Mouse (Mus musculus) thymus, postnatal 10 days (tissue): ENCODE results near the gene Gm20547.
A peak's percentile ranks its signal among the peaks of the same experiment; 100 is the strongest.

Experiments used
- DNase-seq, 2 experiments: peaks; one replicate each; pipeline ENCODE4 v3.0.0; 2021; ENCODE audit warnings: low spot score in 2 of 2

Gene Gm20547

DNA sequence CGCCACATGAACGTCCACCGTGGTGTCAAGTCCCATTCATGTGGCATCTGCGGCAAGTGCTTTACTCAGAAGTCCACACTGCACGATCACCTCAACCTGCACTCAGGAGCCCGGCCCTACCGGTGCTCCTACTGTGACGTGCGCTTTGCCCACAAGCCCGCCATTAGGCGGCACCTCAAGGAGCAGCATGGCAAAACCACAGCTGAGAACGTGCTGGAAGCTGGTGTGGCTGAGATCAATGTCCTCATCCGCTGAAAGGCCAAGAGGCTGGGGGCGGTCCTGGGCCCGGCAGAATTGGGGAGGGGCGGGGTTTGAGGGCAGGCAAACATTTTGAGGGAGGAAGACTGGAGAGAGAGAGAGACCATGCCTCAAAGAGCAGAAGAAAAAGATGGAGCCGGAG lies 14.5 kb upstream of the Gm20547 start:
- DNase-seq = peak in 1 of 2 experiments; percentile 14

GRCm38 (mm10) chr17:34895724-34896123 lies 13.9 kb upstream of the Gm20547 start:
- peak in 1 of 2 experiments; percentile 14 for DNase-seq

GRCm38 (mm10) chr17:34894801-34895530 lies 13.1 kb upstream of the Gm20547 start:
- peak; percentile 37 to 54 for DNase-seq

- peak; percentile 85 to 95 for DNase-seq
Observed at GRCm38 (mm10) chr17:34894074-34894597, 12.3 kb upstream of the Gm20547 start.

DNA sequence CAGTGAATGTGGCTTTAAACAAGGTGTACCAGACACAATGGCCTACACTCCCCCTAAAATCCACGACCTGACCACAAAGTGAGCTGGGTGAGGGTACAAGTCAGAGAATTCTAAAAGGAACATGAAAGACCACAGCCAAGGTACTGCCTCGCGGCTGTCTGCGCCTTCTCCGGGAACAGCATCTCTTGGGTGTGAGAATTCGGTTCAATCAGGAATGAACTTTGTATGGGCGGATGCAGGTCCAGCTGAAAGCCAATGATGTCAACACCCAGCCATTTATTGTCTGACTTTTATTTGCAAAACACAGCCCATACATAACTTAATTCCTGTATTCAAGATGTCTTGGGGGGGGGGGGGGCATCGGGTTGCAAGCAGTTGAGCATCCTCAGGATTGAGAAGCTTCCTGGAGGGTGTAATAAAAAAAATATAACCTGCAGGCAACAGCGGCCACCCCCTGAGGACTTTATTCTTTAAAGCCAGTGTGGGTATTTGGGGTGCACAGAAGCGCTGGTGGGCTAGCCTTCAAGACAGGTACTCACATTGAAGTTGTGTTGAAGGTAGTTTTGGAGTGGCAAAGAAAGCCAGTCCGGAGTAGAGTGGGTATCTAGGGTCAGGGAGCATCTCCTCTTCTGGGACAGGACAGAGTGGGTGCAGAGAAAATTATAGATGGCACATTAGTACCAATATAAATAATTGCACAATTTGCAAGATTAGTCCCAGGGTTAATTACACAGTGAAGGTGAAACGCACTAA lies 11.4 kb upstream of the Gm20547 start:
- DNase-seq = no peak

DNA sequence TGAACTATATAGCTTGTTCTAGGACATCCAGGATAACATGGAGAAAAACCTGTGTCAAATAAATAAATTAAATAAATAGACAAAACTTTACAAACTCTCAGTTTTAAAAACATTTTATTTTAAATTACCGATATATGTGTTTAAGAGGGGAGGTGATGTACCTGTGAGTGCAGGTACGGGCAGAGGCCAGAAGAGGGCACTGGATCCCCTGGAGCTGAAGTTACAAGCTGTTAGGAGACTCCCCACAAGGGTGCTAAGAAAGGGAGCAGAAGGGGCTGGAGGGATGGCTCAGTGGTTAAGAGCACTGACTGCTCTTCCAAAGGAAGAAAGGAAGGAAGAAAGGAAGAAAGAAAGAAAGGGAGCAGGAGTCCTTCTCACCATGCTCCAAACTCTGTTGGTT lies 9.5 kb upstream of the Gm20547 start:
- no peak for DNase-seq

- no peak for DNase-seq
Observed at GRCm38 (mm10) chr17:34890074-34890743, 8.4 kb upstream of the Gm20547 start.

DNA sequence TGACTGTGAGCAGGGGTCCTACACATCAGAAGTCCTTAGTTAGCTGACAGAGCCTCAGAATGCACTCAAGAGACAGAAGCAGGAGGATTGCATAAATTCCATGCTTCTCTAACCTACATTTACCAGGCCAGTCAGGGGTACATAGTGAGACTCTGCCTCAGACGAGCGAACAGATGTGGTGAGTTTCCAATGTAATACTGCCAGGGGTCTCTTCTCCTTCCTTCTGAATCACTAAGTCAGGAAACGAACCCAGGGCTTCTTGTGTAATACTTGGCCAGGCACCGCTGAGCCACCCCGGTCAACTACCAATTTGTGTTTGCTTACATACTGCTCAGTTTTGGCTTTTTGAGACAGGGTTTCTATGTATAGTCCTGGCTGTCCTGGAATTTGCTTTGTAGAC lies 6.1 kb upstream of the Gm20547 start:
- DNase-seq = no peak

GRCm38 (mm10) chr17:34885615-34886014 lies 3.8 kb upstream of the Gm20547 start:
- no peak for DNase-seq

- DNase-seq = no peak
Observed at GRCm38 (mm10) chr17:34884704-34885103, 2.9 kb upstream of the Gm20547 start.

DNA sequence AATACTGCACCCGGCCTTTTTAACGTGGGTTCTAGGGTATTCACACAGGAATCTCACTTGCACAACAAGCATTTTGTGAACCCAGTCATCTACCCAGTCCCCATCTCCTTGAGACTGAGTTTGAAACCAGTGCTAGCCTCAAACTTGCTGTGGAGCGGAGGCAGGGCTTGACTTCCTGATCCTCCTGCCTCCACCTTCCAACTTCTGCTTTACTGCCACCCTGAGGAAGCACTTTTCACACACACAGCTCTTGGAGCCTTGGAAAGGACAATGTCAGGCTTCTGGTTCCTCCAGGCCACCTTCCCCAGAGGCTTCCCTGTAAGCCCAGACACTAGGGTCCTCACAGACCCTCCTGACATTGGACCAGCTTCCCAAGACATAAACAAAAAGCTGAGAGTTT lies 1.5 kb upstream of the Gm20547 start:
- no peak for DNase-seq

DNA sequence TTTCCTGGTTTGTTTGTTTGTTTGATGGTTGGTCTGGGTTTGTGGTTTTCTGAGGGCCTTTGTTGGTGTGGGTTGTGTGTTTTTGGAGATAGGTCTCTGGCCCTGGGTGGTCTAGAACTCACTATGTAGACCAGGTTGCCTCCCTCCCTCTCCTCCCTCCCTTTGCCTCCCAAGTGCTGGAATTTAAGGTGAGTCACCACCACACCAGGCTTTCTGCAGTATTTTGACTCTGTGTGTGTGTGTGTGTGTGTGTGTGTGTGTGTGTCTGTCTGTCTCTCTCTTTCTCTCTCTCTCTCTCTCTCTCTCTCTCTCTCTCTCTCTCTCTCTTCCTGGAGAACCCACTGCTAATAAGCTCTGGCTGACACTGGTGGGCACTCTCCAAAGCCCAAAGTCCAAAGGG lies 676 bp downstream of the Gm20547 start:
- no peak for DNase-seq

- DNase-seq = no peak
Observed at GRCm38 (mm10) chr17:34879336-34879879, 2.4 kb downstream of the Gm20547 start, which contains the start of gene Zbtb12. Zbtb12 (plus strand) TSS chr17:34879483.

GRCm38 (mm10) chr17:34874321-34874720 lies 7.5 kb downstream of the Gm20547 start:
- DNase-seq = no peak

DNA sequence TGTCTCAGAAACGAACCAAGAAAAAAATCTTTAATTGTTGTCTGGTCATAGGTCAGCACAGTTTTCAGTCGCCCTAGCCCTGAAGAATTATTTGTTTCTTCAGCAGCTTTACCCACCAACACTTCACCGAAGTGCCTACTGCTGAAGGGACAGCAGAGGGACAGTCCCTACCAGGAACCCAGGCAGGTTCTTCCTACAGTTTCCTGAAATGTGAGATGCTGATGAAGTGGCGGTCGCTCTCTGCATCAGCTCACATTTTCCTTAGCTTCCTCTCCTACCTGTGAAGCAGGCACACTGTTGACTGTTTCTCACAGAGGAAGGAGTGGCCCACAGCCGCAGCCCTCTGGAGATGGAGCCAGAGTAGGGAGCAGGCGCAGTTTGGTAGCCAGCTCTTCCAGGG lies 15.9 kb downstream of the Gm20547 start:
- no peak for DNase-seq

- DNase-seq = no peak
Observed at GRCm38 (mm10) chr17:34862416-34863081, 19.3 kb downstream of the Gm20547 start, which contains the start of gene Cfb. Cfb (minus strand) TSS chr17:34862518.

GRCm38 (mm10) chr17:34861704-34862415 lies 20.0 kb downstream of the Gm20547 start:
- no peak for DNase-seq

GRCm38 (mm10) chr17:34860514-34860913 lies 21.3 kb downstream of the Gm20547 start:
- no peak for DNase-seq

DNA sequence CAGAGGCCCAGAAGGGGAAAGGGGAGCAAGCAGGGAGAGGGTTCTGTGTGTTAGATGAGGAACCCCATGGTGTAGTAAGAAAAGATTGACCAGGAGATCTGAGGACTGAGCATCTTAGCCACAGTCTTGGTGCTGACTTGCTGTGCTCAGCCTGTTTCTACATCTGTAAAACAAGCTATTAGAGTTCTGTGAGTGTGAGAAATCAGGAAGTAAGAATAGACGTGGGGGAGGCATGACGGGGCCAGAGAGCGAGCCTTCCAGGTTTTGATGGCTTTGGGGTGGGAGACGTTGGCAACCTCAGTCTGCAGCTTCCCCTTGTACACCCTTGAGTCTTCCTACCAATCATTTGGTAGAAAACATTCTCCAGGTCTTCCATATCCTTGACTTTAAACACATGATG lies 23.2 kb downstream of the Gm20547 start:
- no peak for DNase-seq

GRCm38 (mm10) chr17:34855825-34856224 lies 26.0 kb downstream of the Gm20547 start:
- DNase-seq = peak in 1 of 2 experiments; percentile 48

GRCm38 (mm10) chr17:34854761-34855160 lies 27.1 kb downstream of the Gm20547 start:
- DNase-seq = no peak
